Mouse (Mus musculus): ENCODE measurements around the gene Nos2. TPM values are rescaled to one million over a fixed set of nuclear protein-coding genes. Genes with fewer than 3 reads are reported as not detected.
"Not testable (repeated sequence)": the region's sequence is repeated elsewhere in the genome, so short reads cannot be mapped to it uniquely, and the experiment has no call there.

The Nos2 gene
- total RNA-seq, 2 experiments from 2014 or later, result 1.1 to 1.2 TPM

- no peak for DNase-seq
- intact Hi-C loops (cut with DNase I), result no loop called here
These were observed 64.9 kb downstream of the Nos2 start for GRCm38 (mm10) chr11:78985505-78985904.

DNA sequence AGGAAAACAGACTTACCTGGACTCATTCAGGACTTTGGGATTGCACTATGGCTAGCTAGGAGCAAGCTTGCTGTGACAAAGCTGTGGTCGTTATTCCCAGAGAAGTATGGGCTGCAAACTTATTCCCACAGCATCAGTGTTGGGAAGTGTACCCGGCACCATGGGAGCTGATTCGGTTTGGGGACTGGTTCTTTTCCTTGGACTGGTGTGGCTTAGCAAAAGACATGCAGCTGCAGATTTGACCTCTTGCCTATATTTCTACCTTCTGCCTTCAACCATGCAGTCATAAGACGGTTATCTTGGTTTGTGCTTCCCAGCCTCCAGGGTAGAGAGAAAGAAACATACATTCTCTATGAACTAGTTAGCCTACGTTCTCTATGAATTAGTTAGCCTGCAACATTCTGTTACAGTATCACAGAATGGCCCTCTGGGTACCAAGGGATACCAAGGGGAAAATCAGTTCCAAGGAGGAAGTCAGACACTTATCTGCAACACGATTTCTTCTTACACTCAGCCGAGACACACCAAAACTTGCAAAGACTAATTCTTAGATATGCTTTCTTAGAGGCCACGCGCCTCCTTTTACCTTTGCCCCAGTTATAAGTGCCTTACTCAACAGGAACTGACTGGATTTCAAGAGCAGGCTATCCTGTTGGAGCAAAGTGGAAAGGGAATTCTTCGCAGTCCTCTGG is 65.9 kb downstream of the Nos2 start:
- intact Hi-C loops (cut with DNase I), result no loop called here
- DNase-seq, result no peak

DNA sequence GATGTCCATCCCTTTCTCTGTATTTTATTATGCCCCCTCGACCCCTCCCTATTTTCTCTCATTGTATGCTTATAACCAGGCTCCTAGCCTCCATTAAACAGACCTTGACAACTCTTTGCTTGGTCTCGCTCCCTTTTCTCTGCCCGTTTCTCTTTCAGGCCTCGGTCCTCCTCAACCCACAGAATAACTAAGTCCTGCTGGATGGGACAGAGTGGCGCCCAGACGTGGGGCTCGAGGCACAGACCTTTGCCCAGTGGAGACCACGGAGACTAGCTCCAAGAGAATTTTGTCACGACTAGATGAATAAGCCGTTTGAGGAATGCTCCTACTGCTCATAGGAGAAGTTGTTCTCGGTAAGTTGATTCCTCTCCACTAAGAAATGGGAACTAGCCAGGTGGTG is 68.6 kb downstream of the Nos2 start:
- intact Hi-C loops (cut with DNase I); DNase-seq: not testable (repeated sequence)

- DNase-seq, result no peak
- intact Hi-C loops (cut with DNase I), result no loop called here
These were observed 69.5 kb downstream of the Nos2 start for GRCm38 (mm10) chr11:78990096-78990495.

GRCm38 (mm10) chr11:78990875-78991543 is 70.4 kb downstream of the Nos2 start:
- DNase-seq; intact Hi-C loops (cut with DNase I): not testable (repeated sequence)

GRCm38 (mm10) chr11:78999118-78999517 is 78.5 kb downstream of the Nos2 start:
- no peak for DNase-seq
- intact Hi-C loops (cut with DNase I), result no loop called here

DNA sequence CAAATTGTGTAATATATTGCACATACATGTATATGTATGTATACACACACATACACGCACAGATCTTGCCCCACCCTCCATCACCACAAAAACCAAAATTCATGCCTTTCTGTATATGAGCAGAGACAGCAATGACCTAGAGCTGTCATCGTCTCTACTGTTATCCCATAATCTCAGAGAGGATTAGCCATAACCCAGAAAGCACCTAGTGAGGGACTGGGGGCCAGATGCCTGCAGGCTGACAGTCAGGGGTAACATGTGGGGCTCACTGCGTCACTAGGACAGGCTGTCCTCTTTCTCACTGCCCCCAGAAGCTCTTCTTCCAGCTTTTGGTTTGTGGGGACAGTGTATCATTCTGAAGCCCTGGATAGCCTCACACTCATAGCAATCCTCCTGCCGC is 81.3 kb downstream of the Nos2 start:
- no peak for DNase-seq
- intact Hi-C loops (cut with DNase I), result no loop called here

DNA sequence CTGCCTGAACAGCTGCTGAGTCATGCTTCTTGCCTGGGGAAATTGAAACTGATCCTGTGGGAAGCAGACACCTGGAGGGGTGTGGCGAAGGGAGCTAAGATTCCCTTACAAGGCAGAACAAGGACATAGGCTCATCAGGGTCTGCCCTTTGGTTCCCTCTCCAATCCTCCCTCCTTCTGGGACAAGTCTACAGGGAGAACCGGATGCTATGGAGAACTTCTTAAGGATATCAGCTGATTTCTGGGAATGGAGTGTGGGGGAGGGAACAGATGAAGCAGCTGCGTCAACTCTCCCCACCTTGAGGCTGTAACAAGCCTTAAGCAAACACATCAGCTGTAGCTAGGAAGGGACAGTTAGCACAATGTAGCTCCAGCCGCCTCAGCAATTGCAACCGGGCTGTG is 82.0 kb downstream of the Nos2 start:
- DNase-seq, result no peak
- intact Hi-C loops (cut with DNase I), result no loop called here

DNA sequence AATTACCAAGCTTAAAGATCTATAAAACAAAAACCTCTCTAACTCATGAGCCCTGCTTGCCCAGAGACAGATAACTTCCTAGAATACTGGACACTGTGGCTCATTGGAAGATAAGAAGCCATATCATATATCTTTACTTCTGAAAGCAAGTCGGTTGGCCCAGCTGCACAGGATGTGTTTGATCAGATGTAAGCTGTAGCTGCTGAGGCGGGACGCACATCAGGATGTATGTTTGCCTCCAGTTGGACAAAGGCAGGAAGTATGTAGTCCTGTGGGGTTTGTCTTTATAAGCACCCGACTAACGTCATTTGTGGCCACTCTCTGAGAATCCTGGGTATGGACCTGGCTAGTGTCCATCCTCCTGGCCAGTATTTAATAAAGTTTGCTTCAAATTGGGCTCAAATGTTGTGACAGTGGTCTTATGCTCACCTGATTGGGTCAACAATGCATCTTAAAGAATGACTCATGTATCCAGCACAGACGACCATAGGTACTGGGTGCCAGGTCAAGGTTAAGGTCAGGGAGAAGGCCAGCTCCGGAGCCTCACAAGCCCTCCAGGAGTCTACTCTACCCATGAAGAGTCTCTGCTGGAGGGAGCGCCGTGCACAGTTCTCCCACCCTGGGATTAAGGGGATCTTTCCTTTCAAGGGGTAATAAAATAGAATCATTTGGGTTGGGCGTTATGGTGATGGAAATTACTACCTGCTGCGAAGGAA is 82.6 kb downstream of the Nos2 start:
- no peak for DNase-seq
- intact Hi-C loops (cut with DNase I), result no loop called here

DNA sequence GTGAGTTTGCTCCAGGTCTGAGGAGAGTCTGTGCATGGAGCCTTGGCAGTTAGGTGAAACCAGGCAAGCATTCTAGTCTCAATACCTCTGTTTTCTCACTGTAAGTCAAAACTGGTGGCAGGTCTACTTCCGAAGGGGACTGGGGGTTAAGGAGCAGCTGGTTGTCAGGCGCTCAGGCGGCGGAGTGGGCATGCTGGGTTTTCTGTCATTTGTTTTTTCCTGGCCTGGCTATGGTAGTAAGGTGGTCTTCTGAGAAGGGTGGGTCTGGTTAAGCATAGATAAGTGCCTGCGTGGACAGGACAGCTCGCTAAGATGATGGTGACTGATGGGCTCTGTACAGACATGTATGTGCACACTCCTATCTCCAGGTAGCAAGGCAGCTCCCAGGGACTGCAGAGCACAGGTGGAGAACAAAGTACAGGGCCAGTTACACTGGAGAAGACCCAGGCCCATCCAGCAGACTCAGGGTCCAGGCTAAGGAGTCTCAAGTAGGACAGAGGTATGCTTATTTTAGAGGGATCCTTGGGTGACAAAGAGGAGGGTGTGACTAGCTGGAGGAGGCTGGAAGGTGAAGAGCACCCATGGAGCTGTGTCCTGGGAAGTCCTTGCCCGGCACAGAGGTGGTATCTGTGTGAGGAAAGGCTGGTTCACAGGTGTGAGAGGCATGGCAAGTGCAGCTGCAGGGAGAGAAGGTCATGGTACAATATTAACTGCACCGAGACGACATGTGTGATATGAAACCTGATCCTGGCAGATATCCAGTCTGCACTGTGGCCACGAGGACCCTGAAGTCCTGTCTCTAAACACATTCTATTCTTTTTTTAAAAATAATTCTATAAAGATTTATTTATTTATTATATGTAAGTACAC is 83.4 kb downstream of the Nos2 start:
- DNase-seq, result no peak
- intact Hi-C loops (cut with DNase I), result no loop called here

DNA sequence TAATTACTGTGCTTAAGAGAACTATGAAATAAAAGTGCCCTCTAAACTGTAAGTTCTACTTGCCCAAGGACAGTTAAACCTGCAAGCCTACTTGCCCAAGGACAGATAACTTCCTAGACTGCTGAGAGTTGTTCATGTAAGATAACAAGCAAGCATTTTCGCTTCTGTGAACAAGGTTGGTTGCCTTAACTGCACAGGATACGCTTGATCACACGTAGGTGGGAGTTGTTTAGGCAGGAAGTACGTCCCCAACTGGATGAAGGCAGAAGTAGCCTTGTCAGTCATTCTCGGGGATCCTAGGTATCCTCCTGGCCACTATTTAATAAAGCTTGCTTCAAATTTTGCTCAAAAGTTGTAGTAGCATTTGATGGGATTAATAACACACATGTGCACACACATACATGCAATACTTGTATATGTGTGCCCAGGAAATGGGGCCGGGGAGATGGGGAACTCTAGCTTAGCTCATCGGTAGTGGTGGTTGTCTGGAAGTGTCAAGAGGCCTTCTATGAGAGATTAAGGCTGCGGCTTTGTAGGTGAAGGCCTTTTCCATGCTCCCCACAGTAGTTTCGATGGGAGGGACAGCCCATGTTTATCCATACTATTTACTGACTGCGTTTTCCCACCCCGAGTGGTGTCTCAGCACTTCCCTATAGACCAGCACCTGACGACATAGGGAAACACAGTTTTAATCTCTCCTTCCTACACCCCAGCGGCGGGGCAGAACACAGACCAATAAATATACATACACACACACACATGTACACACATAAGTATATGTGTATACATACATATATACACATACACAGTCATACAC is 85.2 kb downstream of the Nos2 start:
- no peak for DNase-seq

DNA sequence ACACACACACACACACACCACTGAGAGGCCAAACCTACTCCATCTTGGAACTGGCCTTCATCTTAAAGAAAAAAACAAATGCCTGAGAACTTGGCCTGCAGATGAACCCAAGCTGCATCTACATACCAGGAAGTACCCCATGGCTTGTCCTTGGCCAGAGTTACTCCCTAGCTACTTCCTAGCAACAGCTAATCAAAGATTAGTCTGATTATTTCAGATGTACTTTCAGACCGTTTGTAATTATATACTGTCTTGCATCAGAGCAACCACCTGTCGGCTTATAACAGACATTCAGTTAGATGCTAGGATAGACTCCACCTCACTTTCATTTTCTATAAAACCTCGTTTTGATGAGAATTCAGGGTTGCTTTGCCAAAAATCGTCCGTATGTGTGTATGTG is 85.8 kb downstream of the Nos2 start:
- DNase-seq, result no peak
- intact Hi-C loops (cut with DNase I), result no loop called here

More for the DNA sequence above, 85.2 kb downstream of the Nos2 start:
- intact Hi-C loops (cut with DNase I), result no loop called here

- DNase-seq; intact Hi-C loops (cut with DNase I): not testable (repeated sequence)
These were observed 86.8 kb downstream of the Nos2 start for GRCm38 (mm10) chr11:79007356-79007755.

DNA sequence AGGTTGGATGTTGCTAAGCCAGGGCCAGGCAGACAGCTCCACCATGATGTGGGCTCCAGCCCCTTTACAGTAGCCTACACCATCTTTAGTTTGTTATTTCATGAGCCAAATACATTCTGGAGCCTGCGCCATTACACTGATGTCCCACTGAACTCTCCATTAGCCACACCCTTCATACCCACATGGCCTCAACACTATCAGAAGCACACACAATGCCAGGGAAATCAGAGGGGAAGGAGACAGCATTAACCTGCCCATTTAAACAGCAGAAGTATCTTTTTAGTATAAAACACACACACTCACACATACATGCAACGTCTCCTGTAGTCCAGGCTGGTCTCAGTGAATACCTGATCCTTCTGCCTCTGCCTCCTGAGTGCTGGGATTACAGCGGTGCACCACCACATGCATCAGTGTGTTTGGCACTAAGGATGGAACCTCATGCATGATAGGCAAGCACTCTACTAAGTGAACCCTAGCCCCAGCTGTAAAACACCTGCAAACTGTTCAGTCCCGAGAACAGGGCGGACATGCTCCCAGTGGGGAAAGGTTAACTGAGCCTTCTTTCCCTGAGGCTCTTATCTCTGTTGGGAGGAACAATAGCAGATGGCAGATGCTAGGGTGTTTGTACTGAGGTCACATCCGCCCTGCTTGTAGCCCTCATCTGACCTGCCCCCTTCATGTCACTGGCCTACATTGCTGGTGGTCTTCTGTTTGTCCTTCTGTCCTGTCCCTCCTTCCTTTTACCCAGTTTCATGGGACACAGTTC is 87.6 kb downstream of the Nos2 start:
- intact Hi-C loops (cut with DNase I), result no loop called here
- no peak for DNase-seq

GRCm38 (mm10) chr11:79008891-79009290 is 88.3 kb downstream of the Nos2 start:
- no peak for DNase-seq
- intact Hi-C loops (cut with DNase I), result no loop called here
